Mouse (Mus musculus) lung, postnatal 0 days (tissue): ENCODE measurements around the gene Egfem1.

Experiments
- CTCF ChIP-seq: IDR thresholded peaks from 2 replicates; pipeline ENCODE4 v1.5.1; 2016; ENCODE audit warnings: antibody characterized with exemption, mild to moderate bottlenecking
- EP300 ChIP-seq: IDR thresholded peaks from 2 replicates; pipeline ENCODE4 v1.6.1; 2016; ENCODE audit warnings: antibody characterized with exemption, mild to moderate bottlenecking, control low read depth

- TF ChIP-seq CTCF (no peak), EP300 (no peak)
Measured at GRCm38 (mm10) chr3:29236517-29236916, 154.7 kb downstream of the Egfem1 start.
